Mouse (Mus musculus): ENCODE measurements around the gene Gba. TPM values are rescaled to one million over a fixed set of nuclear protein-coding genes. Genes with fewer than 3 reads are reported as not detected.
"Not testable (repeated sequence)": the region's sequence is repeated elsewhere in the genome, so short reads cannot be mapped to it uniquely, and the experiment has no call there.

Gba gene
- polyA plus RNA-seq (2015; fragmentation: Nextera tagmentation; extraction: Ambion mirVana) = 46.4 and 49.0 TPM in 2 replicates

GRCm38 (mm10) chr3:89202253-89203141 lies at the start of gene Gba:
Gba (plus strand) TSS chr3:89202928.
- Histone ChIP-seq H3K36me3 (ENCODE audit: control insufficient read depth, insufficient read depth, low read length) (peaks cover 19% of the 10 kb centered on the region), H3K4me2 (ENCODE audit: low read length) (peak within 1 kb of the TSS; percentile 87), H3K9me3 (replicated peaks; ENCODE audit: control insufficient read depth, low read length, poor library complexity, severe bottlenecking) (no peaks in the 10 kb centered on the region), H3K9ac (ENCODE audit: low read depth, low read length) (peak within 1 kb of the TSS; percentile 73), H3K4me3 (ENCODE audit: low read depth, low read length) (peak within 1 kb of the TSS; percentile 64), H3K4me1 (ENCODE audit: control insufficient read depth, insufficient read depth, low read length) (peaks cover 5% of the 10 kb centered on the region), H3K27ac (ENCODE audit: low read length) (peak within 1 kb of the TSS; percentile 73), H3K27me3 (ENCODE audit: control insufficient read depth, insufficient read depth, low read depth, low read length) (no peaks in the 10 kb centered on the region)
- peak; percentile 83 for ATAC-seq
- WGBS = 26% methylated on average over 13 of the region's 13 CpGs

GRCm38 (mm10) chr3:89156951-89157350 lies 45.8 kb upstream of the Gba start:
- no peak overlapping the region for H3K4me2 ChIP-seq (ENCODE audit: low read length)
- H3K27me3 ChIP-seq (ENCODE audit: control insufficient read depth, insufficient read depth, low read depth, low read length) = no peaks in the 10 kb centered on the region
- H3K9ac ChIP-seq (ENCODE audit: low read depth, low read length) = no peak overlapping the region
- peaks cover 16% of the 10 kb centered on the region for H3K4me1 ChIP-seq (ENCODE audit: control insufficient read depth, insufficient read depth, low read length)
- H3K36me3 ChIP-seq (ENCODE audit: control insufficient read depth, insufficient read depth, low read length) = peaks cover 4% of the 10 kb centered on the region; the same call in 1 of the 2 replicates
- no peak overlapping the region for H3K27ac ChIP-seq (ENCODE audit: low read length)
- H3K4me3 ChIP-seq (ENCODE audit: low read depth, low read length) = no peak overlapping the region
- no peaks in the 10 kb centered on the region for H3K9me3 ChIP-seq (replicated peaks; ENCODE audit: control insufficient read depth, low read length, poor library complexity, severe bottlenecking)
- no peak for ATAC-seq
- 91% methylated on average over 8 of the region's 8 CpGs for WGBS

GRCm38 (mm10) chr3:89158651-89159050 lies 44.1 kb upstream of the Gba start:
- H3K27ac ChIP-seq (ENCODE audit: low read length) = peak overlapping the region; percentile 76; the same call in 1 of the 2 replicates
- H3K36me3 ChIP-seq (ENCODE audit: control insufficient read depth, insufficient read depth, low read length) = no peaks in the 10 kb centered on the region
- WGBS = 13% methylated on average over 7 of the region's 7 CpGs
- H3K4me1 ChIP-seq (ENCODE audit: control insufficient read depth, insufficient read depth, low read length) = peaks cover 16% of the 10 kb centered on the region
- H3K9ac ChIP-seq (ENCODE audit: low read depth, low read length) = peak overlapping the region; percentile 87
- H3K27me3 ChIP-seq (ENCODE audit: control insufficient read depth, insufficient read depth, low read depth, low read length) = no peaks in the 10 kb centered on the region
- peak overlapping the region; percentile 92 for H3K4me3 ChIP-seq (ENCODE audit: low read depth, low read length)
- H3K4me2 ChIP-seq (ENCODE audit: low read length) = peak overlapping the region; percentile 80
- no peaks in the 10 kb centered on the region for H3K9me3 ChIP-seq (replicated peaks; ENCODE audit: control insufficient read depth, low read length, poor library complexity, severe bottlenecking)
- ATAC-seq = peak; percentile 26; the same call in 1 of the 2 replicates

GRCm38 (mm10) chr3:89159211-89159610 lies 43.5 kb upstream of the Gba start:
- Histone ChIP-seq H3K4me2 (ENCODE audit: low read length) (peak overlapping the region; percentile 80), H3K4me3 (ENCODE audit: low read depth, low read length) (peak overlapping the region; percentile 92), H3K36me3 (ENCODE audit: control insufficient read depth, insufficient read depth, low read length) (no peaks in the 10 kb centered on the region), H3K9me3 (replicated peaks; ENCODE audit: control insufficient read depth, low read length, poor library complexity, severe bottlenecking) (no peaks in the 10 kb centered on the region), H3K27me3 (ENCODE audit: control insufficient read depth, insufficient read depth, low read depth, low read length) (no peaks in the 10 kb centered on the region), H3K9ac (ENCODE audit: low read depth, low read length) (peak overlapping the region; percentile 87), H3K4me1 (ENCODE audit: control insufficient read depth, insufficient read depth, low read length) (peaks cover 21% of the 10 kb centered on the region), H3K27ac (ENCODE audit: low read length) (peak overlapping the region; percentile 76)
- WGBS = under 1% methylated on average over 13 of the region's 13 CpGs
- ATAC-seq = peak; percentile 30; the same call in 1 of the 2 replicates

- Histone ChIP-seq H3K4me3 (ENCODE audit: low read depth, low read length) (peak within 1 kb of the TSS; percentile 92), H3K36me3 (ENCODE audit: control insufficient read depth, insufficient read depth, low read length) (no peaks in the 10 kb centered on the region), H3K9ac (ENCODE audit: low read depth, low read length) (peak within 1 kb of the TSS; percentile 87), H3K27me3 (ENCODE audit: control insufficient read depth, insufficient read depth, low read depth, low read length) (no peaks in the 10 kb centered on the region), H3K9me3 (replicated peaks; ENCODE audit: control insufficient read depth, low read length, poor library complexity, severe bottlenecking) (no peaks in the 10 kb centered on the region), H3K4me2 (ENCODE audit: low read length) (peak within 1 kb of the TSS; percentile 80), H3K27ac (ENCODE audit: low read length) (peak within 1 kb of the TSS; percentile 76), H3K4me1 (ENCODE audit: control insufficient read depth, insufficient read depth, low read length) (peaks cover 22% of the 10 kb centered on the region)
- peak; percentile 83 for ATAC-seq
- under 1% methylated on average over 64 of the region's 66 CpGs for WGBS
These were observed 42.9 kb upstream of the Gba start, which contains the start of gene Hcn3 for GRCm38 (mm10) chr3:89159616-89160344. Hcn3 (minus strand) TSS chr3:89160196.

GRCm38 (mm10) chr3:89161207-89161606 lies 41.5 kb upstream of the Gba start:
- peaks cover 34% of the 10 kb centered on the region for H3K4me1 ChIP-seq (ENCODE audit: control insufficient read depth, insufficient read depth, low read length)
- not testable (repeated sequence) for H3K9ac ChIP-seq (ENCODE audit: low read depth, low read length); H3K27ac ChIP-seq (ENCODE audit: low read length); H3K9me3 ChIP-seq (replicated peaks; ENCODE audit: control insufficient read depth, low read length, poor library complexity, severe bottlenecking); H3K27me3 ChIP-seq (ENCODE audit: control insufficient read depth, insufficient read depth, low read depth, low read length); H3K4me2 ChIP-seq (ENCODE audit: low read length); ATAC-seq; H3K4me3 ChIP-seq (ENCODE audit: low read depth, low read length); H3K36me3 ChIP-seq (ENCODE audit: control insufficient read depth, insufficient read depth, low read length)

- Histone ChIP-seq H3K36me3 (ENCODE audit: control insufficient read depth, insufficient read depth, low read length) (no peaks in the 10 kb centered on the region), H3K4me1 (ENCODE audit: control insufficient read depth, insufficient read depth, low read length) (peaks cover 37% of the 10 kb centered on the region), H3K9ac (ENCODE audit: low read depth, low read length) (no peak overlapping the region), H3K4me2 (ENCODE audit: low read length) (no peak overlapping the region), H3K27me3 (ENCODE audit: control insufficient read depth, insufficient read depth, low read depth, low read length) (no peaks in the 10 kb centered on the region), H3K4me3 (ENCODE audit: low read depth, low read length) (no peak overlapping the region), H3K9me3 (replicated peaks; ENCODE audit: control insufficient read depth, low read length, poor library complexity, severe bottlenecking) (no peaks in the 10 kb centered on the region), H3K27ac (ENCODE audit: low read length) (no peak overlapping the region)
- 86% methylated on average over 4 of the region's 4 CpGs for WGBS
- no peak for ATAC-seq
These were observed 40.9 kb upstream of the Gba start for GRCm38 (mm10) chr3:89161786-89162185.

- H3K9me3 ChIP-seq (replicated peaks; ENCODE audit: control insufficient read depth, low read length, poor library complexity, severe bottlenecking) = no peaks in the 10 kb centered on the region
- H3K36me3 ChIP-seq (ENCODE audit: control insufficient read depth, insufficient read depth, low read length) = no peaks in the 10 kb centered on the region
- no peak overlapping the region for H3K4me2 ChIP-seq (ENCODE audit: low read length)
- H3K9ac ChIP-seq (ENCODE audit: low read depth, low read length) = no peak overlapping the region
- H3K27me3 ChIP-seq (ENCODE audit: control insufficient read depth, insufficient read depth, low read depth, low read length) = no peaks in the 10 kb centered on the region
- WGBS = 91% methylated on average over 1 of the region's 1 CpGs
- H3K4me3 ChIP-seq (ENCODE audit: low read depth, low read length) = no peak overlapping the region
- H3K27ac ChIP-seq (ENCODE audit: low read length) = no peak overlapping the region
- no peak for ATAC-seq
- peaks cover 30% of the 10 kb centered on the region for H3K4me1 ChIP-seq (ENCODE audit: control insufficient read depth, insufficient read depth, low read length)
These were observed 39.6 kb upstream of the Gba start for GRCm38 (mm10) chr3:89163123-89163522.

Measured in midbrain, embryonic 16.5 days (tissue).